Mouse (Mus musculus): ENCODE results near the gene Alad. TPM values are rescaled to one million over a fixed set of nuclear protein-coding genes. Genes with fewer than 3 reads are reported as not detected.

The Alad gene
- polyA plus RNA-seq, 1 experiment: 64.4 TPM

GRCm38 (mm10) chr4:62472071-62472470, 47.6 kb downstream of the Alad start:
- 100% methylated on average over 2 of the region's 2 CpGs for WGBS
- H3K4me3 ChIP-seq (replicated peaks; ENCODE audit: insufficient read depth, low read depth, low read length): no peak overlapping the region
- no peak for TF ChIP-seq CTCF (IDR thresholded peaks at IDR 0.05; ENCODE audit: borderline replicate concordance, insufficient read depth, low read depth, low read length)
- no peak for TF ChIP-seq POLR2A (IDR thresholded peaks at IDR 0.05; ENCODE audit: borderline replicate concordance, insufficient read depth, low read length)
- H3K27me3 ChIP-seq (ENCODE audit: control insufficient read depth, insufficient read depth, low read length): no peaks in the 10 kb centered on the region
- DNase-seq: no peak
- no peak overlapping the region for H3K27ac ChIP-seq (ENCODE audit: insufficient read depth, low read length)
- no peaks in the 10 kb centered on the region for H3K4me1 ChIP-seq (ENCODE audit: control insufficient read depth, insufficient read depth, low read length)

DNA sequence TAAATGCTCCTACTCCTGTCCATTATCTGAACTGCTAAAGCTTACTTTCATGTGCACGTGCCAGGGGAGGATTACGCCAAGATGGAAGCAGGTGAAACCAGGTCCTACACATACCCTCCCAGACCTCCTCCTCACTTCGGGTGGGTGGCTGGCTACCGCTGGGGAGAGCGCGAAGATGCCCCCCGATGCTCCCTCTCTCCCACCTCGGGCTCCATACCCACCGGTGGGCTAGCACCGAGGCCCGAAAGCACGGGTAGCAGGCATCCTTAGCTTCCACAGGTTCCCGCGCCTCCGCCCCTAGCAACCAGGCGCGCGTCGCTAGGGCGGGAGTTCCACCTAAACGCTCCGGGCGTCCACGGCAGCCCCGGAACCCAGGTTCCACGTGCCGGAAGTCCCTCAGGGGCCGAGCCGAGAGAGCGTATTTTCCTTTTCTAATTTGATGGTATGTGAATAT, 49.1 kb downstream of the Alad start, which contains the start of gene Wdr31:
Gene Wdr31, minus strand, starts transcription at position 299 of the 454 bp plus-strand sequence.
- H3K27ac ChIP-seq (ENCODE audit: insufficient read depth, low read length): no peak within 1 kb of the TSS
- WGBS: 2% methylated on average over 30 of the region's 30 CpGs

DNA sequence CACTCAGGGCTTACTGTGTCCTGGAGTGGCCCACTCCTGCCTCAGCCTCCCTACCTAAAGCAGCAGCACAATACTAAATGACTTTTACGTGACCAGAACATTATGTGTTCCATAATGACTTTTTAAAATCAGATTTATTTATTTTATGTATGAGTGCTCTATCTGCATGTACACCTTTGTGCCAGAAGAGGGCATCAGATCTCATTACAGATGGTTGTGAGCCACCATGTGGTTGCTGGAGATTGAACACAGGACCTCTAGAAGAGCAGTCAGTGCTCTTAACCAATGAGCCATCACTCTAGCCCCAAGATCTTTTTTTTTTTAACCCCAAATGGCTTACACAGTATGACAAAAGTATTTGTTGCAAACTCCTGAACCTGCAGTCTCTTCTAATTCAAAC, 51.6 kb downstream of the Alad start:
- H3K27me3 ChIP-seq (ENCODE audit: control insufficient read depth, insufficient read depth, low read length): no peaks in the 10 kb centered on the region
- TF ChIP-seq CTCF (IDR thresholded peaks at IDR 0.05; ENCODE audit: borderline replicate concordance, insufficient read depth, low read depth, low read length) (no peak), POLR2A (IDR thresholded peaks at IDR 0.05; ENCODE audit: borderline replicate concordance, insufficient read depth, low read length) (no peak)
- no peaks in the 10 kb centered on the region for H3K4me1 ChIP-seq (ENCODE audit: control insufficient read depth, insufficient read depth, low read length)
- DNase-seq: no peak
- WGBS: 94% methylated on average over 1 of the region's 1 CpGs
- no peak overlapping the region for H3K4me3 ChIP-seq (replicated peaks; ENCODE audit: insufficient read depth, low read depth, low read length)
- no peak overlapping the region for H3K27ac ChIP-seq (ENCODE audit: insufficient read depth, low read length)

More for the DNA sequence above, 49.1 kb downstream of the Alad start, which contains the start of gene Wdr31:
- Histone ChIP-seq H3K4me1 (ENCODE audit: control insufficient read depth, insufficient read depth, low read length) (no peaks in the 10 kb centered on the region), H3K27me3 (ENCODE audit: control insufficient read depth, insufficient read depth, low read length) (no peaks in the 10 kb centered on the region), H3K4me3 (replicated peaks; ENCODE audit: insufficient read depth, low read depth, low read length) (peak within 1 kb of the TSS; percentile 84)
- peak; percentile 77 to 85 for DNase-seq
- peak; percentile 32; the same call in 1 of the 2 replicates for TF ChIP-seq POLR2A (IDR thresholded peaks at IDR 0.05; ENCODE audit: borderline replicate concordance, insufficient read depth, low read length)
- no peak for TF ChIP-seq CTCF (IDR thresholded peaks at IDR 0.05; ENCODE audit: borderline replicate concordance, insufficient read depth, low read depth, low read length)

DNA sequence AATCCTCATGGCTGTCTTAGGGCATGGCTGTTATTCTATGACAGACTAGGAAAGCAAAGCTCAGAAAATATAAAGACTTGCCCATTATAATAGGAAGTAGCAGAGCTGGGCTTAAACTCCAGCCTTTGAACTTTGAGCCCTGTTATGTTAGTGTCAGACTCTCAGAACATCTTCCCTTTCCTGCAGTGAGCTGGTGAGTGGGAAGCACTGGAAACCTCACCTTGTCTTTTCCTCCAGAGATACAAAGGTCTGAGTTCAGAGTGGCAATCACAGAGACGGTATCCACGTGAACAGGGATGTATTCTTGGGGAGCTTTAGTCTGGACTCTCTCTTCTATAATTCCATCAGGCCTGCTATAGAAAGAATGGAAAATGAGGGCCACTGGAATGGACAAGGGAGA, 56.6 kb downstream of the Alad start:
- no peak overlapping the region for H3K4me3 ChIP-seq (replicated peaks; ENCODE audit: insufficient read depth, low read depth, low read length)
- TF ChIP-seq CTCF (IDR thresholded peaks at IDR 0.05; ENCODE audit: borderline replicate concordance, insufficient read depth, low read depth, low read length): no peak
- no peak for TF ChIP-seq POLR2A (IDR thresholded peaks at IDR 0.05; ENCODE audit: borderline replicate concordance, insufficient read depth, low read length)
- H3K27me3 ChIP-seq (ENCODE audit: control insufficient read depth, insufficient read depth, low read length): no peaks in the 10 kb centered on the region
- 68% methylated on average over 2 of the region's 2 CpGs for WGBS
- no peak for DNase-seq
- no peaks in the 10 kb centered on the region for H3K4me1 ChIP-seq (ENCODE audit: control insufficient read depth, insufficient read depth, low read length)
- H3K27ac ChIP-seq (ENCODE audit: insufficient read depth, low read length): no peak overlapping the region

DNA sequence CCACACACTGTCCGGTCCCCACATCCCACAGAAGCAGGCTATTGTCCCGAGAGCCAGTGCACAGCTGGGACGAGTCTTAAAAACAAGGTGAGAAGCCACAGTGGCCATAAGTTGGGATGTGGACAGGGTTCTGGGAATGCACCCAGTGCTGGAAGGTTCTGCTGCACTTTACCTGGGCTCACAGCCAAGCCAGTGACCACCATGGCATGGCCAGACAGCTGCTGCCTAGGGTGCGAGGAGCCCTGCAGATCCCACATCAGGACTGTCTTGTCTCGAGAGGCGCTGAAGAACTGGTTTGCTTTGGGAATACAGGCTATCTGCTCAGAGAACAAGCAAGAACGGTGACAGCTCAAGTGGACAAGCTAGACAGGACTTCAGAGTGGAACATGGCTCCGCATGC, 59.4 kb downstream of the Alad start:
- 78% methylated on average over 8 of the region's 8 CpGs for WGBS
- H3K27me3 ChIP-seq (ENCODE audit: control insufficient read depth, insufficient read depth, low read length): no peaks in the 10 kb centered on the region
- no peak for DNase-seq

More for the DNA sequence above, 59.4 kb downstream of the Alad start:
- no peak for TF ChIP-seq CTCF (IDR thresholded peaks at IDR 0.05; ENCODE audit: borderline replicate concordance, insufficient read depth, low read depth, low read length)
- TF ChIP-seq POLR2A (IDR thresholded peaks at IDR 0.05; ENCODE audit: borderline replicate concordance, insufficient read depth, low read length): no peak
- Histone ChIP-seq H3K27ac (ENCODE audit: insufficient read depth, low read length) (no peak overlapping the region), H3K4me1 (ENCODE audit: control insufficient read depth, insufficient read depth, low read length) (no peaks in the 10 kb centered on the region), H3K4me3 (replicated peaks; ENCODE audit: insufficient read depth, low read depth, low read length) (no peak overlapping the region)

Other genes starting within 250 kb of the Alad start
- gene Fkbp15, start 159.4 kb downstream of the Alad start, polyA plus RNA-seq (2012; rRNA removed): 26.4 and 28.5 TPM in 2 replicates
- gene Slc31a1, start 159.2 kb downstream of the Alad start, polyA plus RNA-seq (2012; rRNA removed): 20.8 and 24.1 TPM in 2 replicates
- 55.0 and 65.8 TPM in 2 replicates for gene Cdc26, start 111.3 kb downstream of the Alad start, polyA plus RNA-seq (2012; rRNA removed)
- 20.4 and 21.2 TPM in 2 replicates for gene Prpf4, start 111.1 kb downstream of the Alad start, polyA plus RNA-seq (2012; rRNA removed)
- gene Rnf183, start 84.7 kb downstream of the Alad start, polyA plus RNA-seq (2012; rRNA removed): 0.07 TPM in 1 of 2 replicates, not detected in the other
- gene Wdr31, start 49.0 kb downstream of the Alad start, polyA plus RNA-seq (2012; rRNA removed): 3.1 and 3.9 TPM in 2 replicates
- 1.2 and 1.3 TPM in 2 replicates for gene Bspry, start 39.9 kb downstream of the Alad start, polyA plus RNA-seq (2012; rRNA removed)
- 9.3 and 9.7 TPM in 2 replicates for gene Hdhd3, start 16.5 kb downstream of the Alad start, polyA plus RNA-seq (2012; rRNA removed)
- gene Pole3, start 5.2 kb upstream of the Alad start, polyA plus RNA-seq (2012; rRNA removed): 31.0 and 34.5 TPM in 2 replicates
- gene 4933430I17Rik, start 5.5 kb upstream of the Alad start, polyA plus RNA-seq (2012; rRNA removed): 0.52 and 0.72 TPM in 2 replicates
- 92.7 and 97.5 TPM in 2 replicates for gene Rgs3, start 39.9 kb upstream of the Alad start, polyA plus RNA-seq (2012; rRNA removed)